Mouse (Mus musculus) frontal cortex, adult 2 months (tissue): ENCODE measurements around the gene Ttll3. TPM values are rescaled to one million over a fixed set of nuclear protein-coding genes. Genes with fewer than 3 reads are reported as not detected.

Source experiments
- DNase-seq, 2 experiments: peaks; one replicate each; pipeline ENCODE4 v3.0.0; 2022; ENCODE audit warnings: low spot score in 1 of 2; ENCODE audit errors: extremely low spot score in 1 of 2
- polyA plus RNA-seq: library from polyadenylated mRNA; depleted of rRNA; stranded (reverse); fragments of >200 nt; gene quantifications from 2 replicates; pipeline ENCODE4 v1.2.3, GENCODE M21; 2012

Ttll3 gene
- polyA plus RNA-seq, 1 experiment = 22.1 TPM

DNA sequence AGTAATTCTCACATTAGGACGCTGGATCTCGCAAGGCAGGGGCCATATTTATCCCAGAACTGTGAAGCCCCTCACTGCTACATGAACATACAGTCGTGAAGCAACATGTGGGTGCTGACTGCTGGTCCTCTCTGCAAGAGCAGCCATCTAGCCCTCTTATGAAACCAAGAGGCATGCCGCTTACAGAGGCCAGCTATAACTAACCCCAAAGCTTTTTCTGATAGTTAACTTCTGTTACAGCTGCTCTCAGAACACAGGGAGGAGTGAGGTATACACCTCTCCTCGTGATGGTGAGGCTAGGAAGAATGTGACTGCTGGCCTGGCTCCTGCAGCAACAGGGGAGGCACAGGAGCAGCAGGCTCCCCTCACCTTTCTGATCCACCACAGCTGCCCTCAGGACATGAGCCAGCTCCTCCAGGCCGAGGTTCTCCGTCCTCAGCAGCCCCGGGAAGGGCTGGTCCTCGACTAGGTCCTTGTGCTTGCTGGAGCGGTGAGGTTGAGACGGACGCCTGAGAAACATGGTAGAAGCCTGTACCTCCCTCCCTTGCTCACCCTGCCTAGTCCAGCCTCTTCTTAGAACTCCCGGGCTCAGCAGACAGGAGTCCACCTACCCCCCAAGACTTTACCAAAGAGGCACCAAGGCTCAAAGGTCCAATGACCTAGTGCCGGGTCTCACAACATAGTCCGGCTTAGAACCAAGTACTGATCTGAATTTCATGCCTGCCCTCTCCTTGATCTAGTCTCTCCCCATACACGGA is 29.6 kb downstream of the Ttll3 start:
- no peak for DNase-seq

DNA sequence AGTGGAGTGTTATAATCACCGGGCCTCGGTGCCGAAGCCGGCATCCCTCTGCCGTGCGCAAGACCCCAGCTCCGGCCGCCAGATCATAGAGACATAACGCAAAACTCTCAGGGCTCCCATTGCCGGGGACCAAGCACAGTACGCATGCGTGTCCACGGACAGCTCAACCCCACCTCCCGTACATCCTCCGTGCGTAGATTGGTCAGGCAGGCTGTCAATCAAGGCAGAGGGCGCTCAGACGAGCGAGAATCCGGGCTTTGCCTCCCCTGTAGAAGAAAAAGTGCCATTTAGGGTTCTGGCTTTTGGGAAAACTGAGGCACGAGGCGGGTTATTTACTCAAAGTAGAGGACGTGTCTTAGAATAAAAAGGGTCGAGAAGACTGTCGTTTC is 30.1 kb downstream of the Ttll3 start, which contains the start of gene Rpusd3:
Gene Rpusd3, minus strand, starts transcription at position 142 of the 389 bp plus-strand sequence.
- DNase-seq = peak; percentile 87 to 99

DNA sequence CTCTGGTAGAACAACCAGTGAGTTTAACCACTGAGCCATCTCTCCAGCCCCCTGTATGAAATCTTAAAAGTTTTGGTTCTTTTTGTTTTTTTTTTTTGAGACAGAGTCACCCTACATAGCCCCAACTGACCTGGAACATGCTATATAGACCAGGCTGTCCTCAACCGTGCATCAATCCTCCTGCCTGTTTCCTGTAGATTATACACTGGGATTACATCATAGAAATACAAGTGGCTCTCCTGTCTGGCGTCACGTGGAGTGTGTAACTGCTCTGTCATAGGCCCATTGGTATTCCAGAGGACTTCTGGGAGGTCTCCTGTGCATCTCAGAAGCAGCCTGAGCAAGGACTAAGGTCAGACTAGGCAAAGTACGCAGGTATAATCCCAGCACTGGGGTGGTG is 33.9 kb downstream of the Ttll3 start:
- DNase-seq = no peak

DNA sequence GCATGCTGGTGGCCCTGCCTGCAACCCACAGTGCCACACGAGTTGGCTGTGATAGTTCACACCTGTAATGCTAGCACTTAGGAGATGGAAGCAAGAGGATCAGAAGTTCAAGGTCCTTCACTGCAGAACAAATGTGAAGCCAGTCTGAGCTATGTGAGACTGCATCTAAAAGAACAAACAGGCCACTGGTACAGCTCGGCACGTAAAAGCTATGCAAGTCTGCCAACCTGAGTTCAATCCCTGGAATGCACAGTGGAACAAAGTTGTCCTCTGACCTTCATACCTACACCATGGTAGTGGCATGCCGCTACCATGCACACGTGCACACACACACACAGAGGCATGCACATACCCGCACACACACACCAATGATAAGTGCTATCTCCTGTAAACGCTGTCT is 35.1 kb downstream of the Ttll3 start:
- DNase-seq = peak in 1 of 2 experiments; percentile 30

DNA sequence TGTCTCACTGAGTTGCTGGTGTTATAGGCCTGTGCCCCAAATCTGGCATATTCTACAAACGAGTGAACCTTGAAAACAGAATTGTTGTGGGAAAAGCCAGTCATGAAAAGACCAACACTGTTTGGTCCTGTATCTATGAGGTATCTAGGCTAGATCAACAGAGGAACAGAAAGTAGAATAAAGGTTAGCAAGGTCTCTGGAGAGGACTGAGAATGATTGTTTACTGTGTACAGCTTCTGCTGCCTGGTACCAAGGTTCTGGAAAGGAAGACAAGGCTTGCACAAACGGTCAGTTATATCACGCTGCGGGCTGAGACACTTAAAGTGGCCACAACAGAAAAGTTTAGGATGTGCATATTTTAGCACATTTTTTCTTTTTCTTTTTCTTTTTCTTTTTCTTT is 37.6 kb downstream of the Ttll3 start:
- no peak for DNase-seq

DNA sequence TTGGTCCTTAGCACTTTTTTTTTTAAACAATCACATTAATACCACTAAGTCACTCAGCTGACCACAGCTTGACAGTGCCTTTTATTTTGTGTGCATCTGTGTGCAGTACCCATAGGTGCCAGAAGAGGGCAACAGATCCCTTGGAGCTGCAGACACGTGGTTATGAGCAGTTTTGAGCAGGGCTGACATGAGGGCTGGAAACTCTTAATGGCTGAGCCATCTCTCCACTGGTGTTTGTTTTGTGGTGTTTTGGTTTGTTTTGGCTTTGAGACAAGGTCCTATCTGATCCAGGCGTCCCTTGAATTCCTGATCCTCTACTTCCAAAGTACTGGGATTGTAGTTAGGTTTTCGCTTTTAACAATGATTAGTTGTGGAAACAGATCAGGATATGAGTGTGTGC is 38.3 kb downstream of the Ttll3 start:
- no peak for DNase-seq

DNA sequence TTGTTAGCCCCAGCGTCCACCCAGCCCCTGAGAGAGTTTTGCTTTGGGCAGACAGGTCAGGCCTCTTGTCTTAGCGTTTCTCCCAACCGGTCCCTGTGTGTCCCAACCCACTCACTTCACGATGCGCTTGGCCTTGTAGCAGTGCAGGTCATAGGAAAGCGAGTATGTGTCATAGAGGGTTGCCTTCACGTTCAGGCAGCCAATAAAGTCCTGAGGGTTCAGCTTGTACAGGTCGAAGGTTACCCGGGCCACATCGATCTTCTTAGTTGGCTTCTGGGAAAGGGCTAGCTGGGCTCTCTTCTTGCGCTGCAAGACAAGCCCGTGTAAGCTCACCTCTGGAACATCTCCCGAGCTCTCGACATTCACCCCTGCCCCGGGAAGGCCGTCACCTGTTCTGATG is 38.9 kb downstream of the Ttll3 start:
- no peak for DNase-seq

DNA sequence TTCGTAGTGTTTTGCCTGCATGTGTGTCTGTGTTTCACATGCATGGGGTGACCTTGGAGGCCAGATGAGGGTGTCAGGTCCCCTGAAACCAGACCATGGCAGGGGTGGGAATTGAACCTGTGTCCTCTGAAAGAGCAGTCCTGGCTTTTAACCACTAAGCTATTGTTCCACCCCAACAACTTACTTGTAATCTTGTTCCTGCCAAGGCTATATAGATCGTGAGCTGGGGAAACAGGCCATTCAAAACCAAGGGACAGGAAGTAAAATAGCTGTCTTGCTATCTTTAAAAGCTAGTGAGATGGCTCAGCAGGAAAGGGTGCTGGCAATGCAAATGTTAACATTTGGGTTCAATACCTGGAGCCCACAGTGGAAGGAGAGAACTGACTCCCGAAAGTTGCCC is 40.9 kb downstream of the Ttll3 start:
- DNase-seq = no peak

DNA sequence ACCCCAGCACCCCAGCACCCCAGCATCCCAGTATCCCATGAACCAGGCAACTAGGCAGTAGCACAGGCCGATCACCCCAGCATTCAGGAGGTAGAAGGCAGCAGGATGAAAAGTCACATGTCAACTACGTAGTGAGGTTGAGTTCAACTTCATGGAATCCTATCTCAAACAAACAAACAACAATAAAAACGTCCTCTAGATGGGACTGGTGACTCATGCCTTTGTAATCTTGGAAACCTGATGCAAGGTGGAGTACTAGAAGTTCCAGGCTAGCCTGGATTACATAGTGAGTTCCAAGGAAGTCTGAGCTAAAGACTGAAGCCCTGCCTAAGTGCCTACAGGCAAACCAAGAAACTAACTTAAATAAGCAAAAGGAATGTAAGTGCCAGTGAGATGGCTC is 41.8 kb downstream of the Ttll3 start:
- no peak for DNase-seq

DNA sequence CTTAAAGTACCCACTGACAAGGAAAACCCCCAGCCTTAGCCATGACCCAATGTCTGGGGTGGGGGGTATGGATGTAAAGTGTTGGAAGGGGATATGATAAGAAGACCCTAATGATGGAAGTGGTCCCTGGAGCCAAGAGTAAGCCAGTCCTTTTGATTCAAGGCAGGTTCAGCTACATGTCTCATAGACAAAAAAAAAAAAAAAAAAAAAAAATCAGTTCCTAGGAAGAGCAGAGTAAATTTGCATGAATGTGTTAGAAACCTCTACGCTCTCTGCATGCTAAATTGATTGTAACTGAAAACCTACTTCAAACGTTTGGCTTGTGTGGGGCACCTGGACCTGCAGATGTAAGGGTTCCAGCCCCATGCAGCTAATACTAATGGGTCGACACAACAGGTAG is 42.7 kb downstream of the Ttll3 start:
- DNase-seq = no peak

DNA sequence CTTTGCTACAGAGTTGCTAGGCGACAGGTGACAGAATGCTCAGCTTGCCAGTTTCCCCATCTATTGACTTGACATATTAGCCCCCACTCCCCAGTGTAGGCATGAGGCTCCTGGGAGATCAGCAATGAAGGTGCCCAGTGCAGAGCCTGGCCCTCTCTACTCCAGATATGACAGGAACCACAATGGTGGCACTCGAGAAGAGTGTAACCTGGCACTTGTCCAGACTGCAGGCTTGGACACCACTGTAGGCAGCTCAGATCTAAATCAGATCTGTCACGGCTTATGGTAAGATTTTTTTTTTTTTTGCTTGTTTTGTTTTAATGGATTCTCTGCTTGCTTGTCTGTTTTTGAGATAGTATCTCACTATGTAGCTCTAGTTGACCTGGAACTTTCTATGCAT is 44.6 kb downstream of the Ttll3 start:
- DNase-seq = no peak

DNA sequence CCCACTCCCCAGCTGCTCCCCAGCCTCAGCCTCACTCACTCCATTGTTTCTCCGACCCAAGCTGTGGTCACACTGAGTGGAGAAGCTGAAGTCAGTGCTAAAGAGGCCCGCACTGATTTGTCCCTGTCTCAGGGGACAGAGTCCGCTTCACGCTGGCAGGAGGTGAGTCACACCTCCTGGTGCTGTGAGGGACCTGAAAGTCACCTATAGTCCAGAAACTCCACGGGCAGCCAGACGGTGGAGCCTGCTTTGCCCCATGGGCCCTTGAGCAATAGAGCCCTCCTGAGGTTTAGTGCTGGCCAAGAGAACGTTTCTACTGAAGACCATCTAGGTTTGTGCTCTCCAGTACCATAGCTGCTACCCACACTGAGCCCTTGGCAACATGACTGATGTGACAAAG is 45.6 kb downstream of the Ttll3 start:
- no peak for DNase-seq

DNA sequence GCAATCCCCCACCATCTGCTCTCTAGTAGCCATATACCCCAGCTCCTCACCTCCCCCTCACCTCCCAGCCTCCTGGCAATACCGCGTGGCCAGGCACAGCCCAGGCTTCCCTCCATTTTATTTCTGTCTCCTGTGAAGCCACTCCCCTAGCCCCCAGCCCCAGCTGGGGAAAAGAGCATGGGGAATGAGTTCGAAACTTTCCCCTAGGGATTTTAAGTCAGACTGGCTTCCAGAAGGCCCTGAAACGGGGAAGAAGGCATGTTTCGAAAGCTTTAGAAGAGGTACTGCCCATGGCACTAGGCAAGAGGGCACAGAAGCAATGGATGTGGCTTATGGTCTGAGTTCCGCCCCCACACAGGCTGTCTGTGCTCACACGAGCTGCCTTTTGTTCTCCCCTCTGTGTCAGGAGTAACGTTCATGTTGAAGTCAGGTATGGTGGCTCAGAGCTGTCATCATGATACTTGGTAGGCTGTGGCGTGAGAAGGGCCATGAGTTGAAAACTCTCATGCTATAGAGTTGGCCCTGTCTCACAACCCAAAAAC is 46.7 kb downstream of the Ttll3 start, which contains the start of gene Cidec:
Gene Cidec, minus strand, starts transcription at position 97 of the 542 bp plus-strand sequence.
- no peak for DNase-seq

DNA sequence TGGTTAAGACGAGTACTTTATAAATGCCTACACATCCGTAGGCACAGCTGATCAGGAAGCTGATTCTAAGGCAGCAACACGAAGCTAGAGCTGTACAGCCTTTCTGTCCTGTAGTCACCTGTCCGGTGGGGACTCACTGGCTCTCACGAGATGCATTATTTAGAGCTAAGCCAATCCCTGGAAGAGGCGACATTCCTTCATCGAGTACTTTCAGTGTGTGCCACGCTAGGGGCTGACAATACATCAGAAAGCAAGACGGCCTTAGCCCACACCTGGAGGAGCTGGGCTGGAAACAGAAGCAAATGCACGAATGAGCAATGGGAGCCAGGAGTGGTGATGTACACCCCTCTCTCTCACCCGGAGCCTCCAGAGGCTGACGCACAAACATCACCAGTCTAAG is 48.1 kb downstream of the Ttll3 start:
- DNase-seq = no peak

DNA sequence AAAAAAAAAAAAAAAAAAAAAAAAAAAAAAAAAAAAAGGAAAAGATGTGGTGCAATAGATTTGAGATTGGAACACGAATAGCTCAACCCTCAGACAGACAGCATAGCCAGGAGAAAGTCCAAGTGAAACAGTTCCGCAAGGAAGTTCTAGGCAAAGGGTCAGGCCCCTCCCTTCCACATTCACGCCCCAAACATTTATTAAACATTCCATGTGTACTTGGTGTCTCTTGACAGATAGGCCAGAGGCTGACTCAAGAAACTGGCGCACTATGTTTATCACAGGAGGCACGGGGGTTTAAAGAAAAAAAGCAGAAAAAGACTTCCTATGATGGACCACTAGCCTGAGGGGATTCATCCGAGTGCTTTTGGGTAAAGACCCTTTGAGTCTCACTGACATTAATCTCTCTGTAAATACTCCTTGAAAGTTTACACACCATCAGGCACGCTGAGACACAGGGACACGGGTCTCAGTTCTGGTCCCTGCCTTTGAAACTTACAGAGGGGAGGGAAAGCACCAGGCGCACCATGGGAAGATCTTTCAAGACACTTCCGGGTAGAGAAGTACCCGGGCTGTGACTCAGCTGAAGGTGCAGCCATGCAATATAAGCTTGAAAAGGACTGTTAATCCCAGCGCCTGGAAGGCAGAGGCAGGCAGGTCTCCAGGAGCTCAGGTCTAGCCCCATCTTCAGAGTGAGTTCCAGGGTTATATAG is 49.8 kb downstream of the Ttll3 start:
- no peak for DNase-seq

DNA sequence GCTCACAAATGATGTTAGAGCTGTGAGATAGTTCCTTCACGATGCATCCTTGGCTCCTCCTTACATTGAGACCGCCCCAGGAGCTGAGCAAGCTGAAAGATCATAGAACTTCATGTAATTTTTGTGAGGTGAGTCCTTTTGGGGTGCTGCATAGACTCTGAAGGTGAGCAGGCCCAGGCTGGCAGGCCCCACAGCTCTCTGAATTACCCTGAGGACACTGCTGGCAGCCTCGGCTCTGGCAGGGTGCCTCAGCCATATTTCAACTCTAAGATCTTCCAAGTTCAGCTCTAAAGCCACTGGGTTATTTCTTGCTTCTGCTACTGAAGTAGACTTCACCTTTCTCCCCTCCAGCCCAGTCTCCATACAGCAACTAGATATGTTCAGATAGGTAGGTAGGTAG is 51.6 kb downstream of the Ttll3 start:
- no peak for DNase-seq

DNA sequence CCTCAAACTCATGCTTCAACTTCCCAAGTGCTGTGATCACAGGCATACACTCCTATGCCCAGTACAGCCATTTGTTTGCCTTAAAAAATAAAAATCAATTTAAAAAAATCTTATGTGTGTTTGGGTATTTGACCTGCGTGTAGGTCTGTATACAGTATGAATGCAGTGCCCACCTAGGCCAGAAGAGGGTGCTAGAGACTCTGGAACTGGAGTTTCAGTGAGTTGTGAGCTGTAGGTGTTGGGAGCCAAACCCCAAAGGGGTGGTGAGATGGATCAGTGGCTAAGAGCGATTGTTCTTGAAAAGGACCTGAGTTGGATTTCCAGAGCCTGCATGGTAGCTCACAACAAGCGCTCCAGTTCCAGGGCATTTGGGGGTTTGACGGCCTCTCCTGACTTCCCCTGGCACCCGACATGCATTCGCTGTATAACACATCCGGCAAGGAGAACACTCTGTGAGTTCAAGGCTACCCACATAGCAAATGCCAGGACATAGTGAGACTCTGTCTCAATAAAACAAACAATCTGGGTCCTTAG is 52.2 kb downstream of the Ttll3 start:
- peak in 1 of 2 experiments; percentile 84 for DNase-seq

DNA sequence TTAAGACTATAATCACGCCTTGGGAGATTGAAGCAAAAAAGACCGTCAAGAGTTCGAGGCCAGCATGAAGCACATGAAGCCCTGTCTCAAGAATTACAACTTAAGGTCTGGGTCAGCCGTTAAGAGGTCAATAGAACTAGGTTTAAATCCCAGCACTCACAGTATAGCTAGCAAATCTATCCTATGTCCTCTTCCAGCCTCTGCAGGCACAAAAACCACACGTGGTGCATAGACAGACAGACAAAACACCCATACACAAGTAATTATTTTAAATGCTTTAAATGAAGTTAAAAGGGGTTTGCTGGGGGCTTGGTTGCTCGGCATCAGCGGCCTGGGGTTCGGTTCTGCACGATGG is 53.0 kb downstream of the Ttll3 start:
- DNase-seq = no peak

DNA sequence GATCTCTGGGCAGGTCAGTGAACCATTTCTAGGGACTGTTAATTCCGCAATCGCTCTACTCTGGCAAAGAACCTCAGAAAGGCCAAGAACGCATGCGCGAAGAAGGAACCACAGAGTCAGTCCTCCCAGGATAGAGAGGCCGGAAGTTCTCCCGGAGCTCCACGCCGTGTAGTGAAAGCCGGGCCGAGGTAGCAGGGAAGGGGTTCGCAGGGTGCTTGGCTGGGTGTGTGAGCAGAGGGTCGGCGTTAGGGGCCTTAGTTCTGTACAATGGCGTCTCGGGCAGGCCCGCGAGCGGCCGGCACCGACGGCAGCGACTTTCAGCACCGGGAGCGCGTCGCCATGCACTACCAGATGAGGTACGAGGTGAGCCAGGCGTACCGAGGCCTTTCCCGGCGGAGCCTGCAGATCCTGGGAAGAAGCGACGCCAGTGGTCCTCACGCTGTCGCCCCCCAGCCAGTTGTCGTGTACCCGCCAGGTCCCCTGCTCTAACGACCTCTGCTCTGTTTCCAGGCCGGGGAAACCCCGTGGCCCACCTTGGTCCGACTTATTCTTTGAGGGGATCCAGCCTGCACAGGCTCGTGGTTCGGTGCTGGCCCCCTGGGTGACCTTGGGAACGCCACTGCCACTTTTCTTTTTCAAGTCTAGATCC is 53.5 kb downstream of the Ttll3 start, which contains the start of gene Jagn1:
Gene Jagn1, plus strand, starts transcription at position 128 of the 649 bp plus-strand sequence.
- DNase-seq = peak; percentile 85 to 96

DNA sequence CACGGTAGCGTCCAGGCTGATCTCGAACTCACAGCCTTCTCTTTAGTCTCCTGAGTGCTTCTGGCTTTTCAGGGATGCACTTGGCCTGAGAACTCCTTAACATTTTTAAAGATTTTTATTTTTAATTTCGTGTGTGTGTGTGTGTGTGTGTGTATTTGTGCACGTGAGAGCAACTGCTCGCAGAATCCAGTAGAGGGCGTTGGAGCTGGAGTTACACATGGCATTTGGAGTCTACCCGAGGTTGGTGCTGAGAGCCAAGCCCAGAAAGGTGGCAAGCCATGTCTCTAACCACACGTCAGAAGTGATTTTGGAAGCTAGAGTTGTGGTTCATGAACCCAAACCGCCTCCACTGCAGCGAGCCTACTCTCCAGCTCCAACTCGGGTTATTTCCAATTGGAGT is 54.0 kb downstream of the Ttll3 start:
- peak in 1 of 2 experiments; percentile 6 for DNase-seq
